Mouse (Mus musculus) liver, postnatal 0 days (tissue): ENCODE results near the gene Ovol2. TPM values are rescaled to one million over a fixed set of nuclear protein-coding genes. Genes with fewer than 3 reads are reported as not detected.
A peak's percentile ranks its signal among the peaks of the same experiment; 100 is the strongest.

Source experiments
- ATAC-seq: fragments of 200-750 bp; cut with Nextera tagmentation; 2 replicates; pipeline ENCODE4 v1.8.0; 2017; ENCODE audit warnings: mild to moderate bottlenecking, moderate library complexity
- DNase-seq: peaks from one replicate; pipeline ENCODE4 v3.0.0-alpha.2; 2016
- H3K27ac ChIP-seq: fragments of 300-500 bp; sonication (generic); 2 replicates; pipeline ENCODE4 v1.5.1; 2014; ENCODE audit warnings: antibody characterized with exemption, moderate library complexity, mild to moderate bottlenecking, low read depth
- H3K27me3 ChIP-seq: fragments of 300-500 bp; sonication (generic); 2 replicates; pipeline ENCODE4 v1.6.1; 2014; ENCODE audit warnings: low read length, control low read depth, mixed read lengths; ENCODE audit not compliant: insufficient read depth
- H3K36me3 ChIP-seq: fragments of 300-500 bp; sonication (generic); replicated peaks from 2 replicates; pipeline ENCODE4 v1.6.1; 2014; ENCODE audit warnings: mild to moderate bottlenecking, control low read depth, low read length, moderate library complexity, mixed read lengths; ENCODE audit not compliant: insufficient read depth
- H3K4me1 ChIP-seq: fragments of 300-500 bp; sonication (generic); 2 replicates; pipeline ENCODE4 v1.6.1; 2014; ENCODE audit warnings: antibody characterized with exemption, mild to moderate bottlenecking, control low read depth; ENCODE audit not compliant: insufficient read depth
- H3K4me2 ChIP-seq: fragments of 300-500 bp; sonication (generic); 2 replicates; pipeline ENCODE4 v1.6.1; 2014; ENCODE audit warnings: low read depth, mild to moderate bottlenecking, low read length, moderate library complexity, mixed read lengths
- H3K4me3 ChIP-seq: fragments of 300-500 bp; sonication (generic); 2 replicates; pipeline ENCODE4 v1.5.1; 2014; ENCODE audit warnings: low read depth, low read length
- H3K9ac ChIP-seq: fragments of 300-500 bp; sonication (generic); replicated peaks from 2 replicates; pipeline ENCODE4 v1.6.1; 2014; ENCODE audit warnings: mild to moderate bottlenecking, moderate library complexity
- H3K9me3 ChIP-seq: fragments of 300-500 bp; sonication (generic); 2 replicates; pipeline ENCODE4 v1.6.1; 2016; ENCODE audit warnings: mild to moderate bottlenecking, control low read depth, low read length, mixed read lengths
- CTCF ChIP-seq: sonication (generic); IDR thresholded peaks from 2 replicates; pipeline ENCODE4 v1.5.1; 2016; ENCODE audit warnings: antibody characterized with exemption, low read depth
- EP300 ChIP-seq: IDR thresholded peaks from 2 replicates; pipeline ENCODE4 v1.6.1; 2016; ENCODE audit warnings: antibody characterized with exemption, low read depth, mild to moderate bottlenecking
- WGBS: fragments of 180-500 bp; shearing (Covaris S2); extraction: QIAGEN DNeasy Blood & Tissue Kit; methylation state at CpG from one replicate; pipeline ENCODE4 v1.1.7; 2014; ENCODE audit not compliant: insufficient replicate concordance; 5-methylcytosine and 5-hydroxymethylcytosine counted together
- polyA plus RNA-seq: library from polyadenylated mRNA; unstranded; fragments of >200 nt; fragmentation: Nextera tagmentation; extraction: Ambion mirVana; gene quantifications from 2 replicates; pipeline ENCODE4 v1.2.1, GENCODE M21; 2015

Gene Ovol2
- polyA plus RNA-seq, 1 experiment from 2014 or later = 0.25 TPM

DNA sequence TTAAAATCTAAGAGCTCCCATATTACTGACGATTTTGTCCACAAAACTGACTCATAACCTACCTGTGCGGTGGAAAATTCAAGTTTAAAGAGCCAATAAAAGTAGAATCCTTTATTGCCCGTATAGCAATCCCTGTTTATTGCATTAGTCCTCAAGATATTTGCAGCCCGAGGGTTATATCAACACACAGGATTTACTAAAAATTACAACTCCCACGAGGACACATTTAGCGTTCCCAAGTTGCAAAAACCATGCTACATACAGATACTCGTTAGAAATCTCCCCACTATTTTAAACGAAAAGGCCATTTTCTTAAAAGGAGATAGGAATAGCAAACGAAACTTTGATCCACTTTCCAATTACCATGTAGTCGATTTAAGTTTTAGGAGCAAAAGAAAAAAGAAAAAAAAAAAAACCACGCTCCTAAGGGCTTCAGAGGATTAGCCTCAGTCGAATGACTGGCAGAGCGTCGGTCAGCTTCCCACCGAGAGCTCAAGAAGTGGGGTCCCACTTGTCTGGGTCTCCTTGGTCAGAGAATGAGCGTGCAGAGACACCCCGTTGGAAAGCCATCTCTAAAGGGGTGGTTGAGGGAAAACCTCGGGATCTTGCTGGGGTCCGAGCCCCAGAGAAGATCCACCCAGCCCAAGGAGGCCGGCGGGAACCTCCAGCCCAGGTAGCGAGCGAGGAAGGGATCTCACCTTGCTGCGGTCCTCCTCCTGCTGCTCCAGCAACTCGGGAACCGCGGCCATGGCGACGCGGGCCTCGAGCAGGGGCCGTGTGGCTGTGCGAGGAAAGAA is 62.1 kb downstream of the Ovol2 start:
- H3K27me3 ChIP-seq = no peaks in the 10 kb centered on the region
- H3K36me3 ChIP-seq = peaks cover 7% of the 10 kb centered on the region
- no peaks in the 10 kb centered on the region for H3K9me3 ChIP-seq
- WGBS = under 1% methylated on average over 33 of the region's 33 CpGs
- ATAC-seq (no peak), DNase-seq (no peak)
- peak overlapping the region; percentile 95 for H3K9ac ChIP-seq
- peaks cover 39% of the 10 kb centered on the region for H3K4me1 ChIP-seq
- peak overlapping the region; percentile 98 for H3K27ac ChIP-seq
- peak overlapping the region; percentile 89 for H3K4me3 ChIP-seq
- peak overlapping the region; percentile 89 for H3K4me2 ChIP-seq
- TF ChIP-seq EP300 = no peak
- no peak for TF ChIP-seq CTCF

DNA sequence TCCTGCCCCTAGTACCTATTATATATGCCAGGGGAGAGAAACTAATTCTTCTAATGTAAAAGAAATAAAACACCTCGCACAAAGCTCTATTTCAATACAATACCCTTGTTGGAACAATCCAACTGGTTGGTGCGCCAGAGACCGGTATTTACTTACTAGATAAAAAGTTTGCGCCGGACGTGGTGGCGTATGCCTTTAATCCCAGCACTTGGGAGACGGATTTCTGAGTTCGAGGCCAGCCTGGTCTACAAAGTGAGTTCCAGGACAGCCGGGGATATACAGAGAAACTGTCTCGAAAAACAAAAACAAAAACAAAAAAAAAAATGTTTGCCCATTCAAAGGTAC is 62.7 kb downstream of the Ovol2 start:
- peaks cover 13% of the 10 kb centered on the region for H3K36me3 ChIP-seq
- no peak for ATAC-seq
- H3K4me1 ChIP-seq = peaks cover 41% of the 10 kb centered on the region

DNA sequence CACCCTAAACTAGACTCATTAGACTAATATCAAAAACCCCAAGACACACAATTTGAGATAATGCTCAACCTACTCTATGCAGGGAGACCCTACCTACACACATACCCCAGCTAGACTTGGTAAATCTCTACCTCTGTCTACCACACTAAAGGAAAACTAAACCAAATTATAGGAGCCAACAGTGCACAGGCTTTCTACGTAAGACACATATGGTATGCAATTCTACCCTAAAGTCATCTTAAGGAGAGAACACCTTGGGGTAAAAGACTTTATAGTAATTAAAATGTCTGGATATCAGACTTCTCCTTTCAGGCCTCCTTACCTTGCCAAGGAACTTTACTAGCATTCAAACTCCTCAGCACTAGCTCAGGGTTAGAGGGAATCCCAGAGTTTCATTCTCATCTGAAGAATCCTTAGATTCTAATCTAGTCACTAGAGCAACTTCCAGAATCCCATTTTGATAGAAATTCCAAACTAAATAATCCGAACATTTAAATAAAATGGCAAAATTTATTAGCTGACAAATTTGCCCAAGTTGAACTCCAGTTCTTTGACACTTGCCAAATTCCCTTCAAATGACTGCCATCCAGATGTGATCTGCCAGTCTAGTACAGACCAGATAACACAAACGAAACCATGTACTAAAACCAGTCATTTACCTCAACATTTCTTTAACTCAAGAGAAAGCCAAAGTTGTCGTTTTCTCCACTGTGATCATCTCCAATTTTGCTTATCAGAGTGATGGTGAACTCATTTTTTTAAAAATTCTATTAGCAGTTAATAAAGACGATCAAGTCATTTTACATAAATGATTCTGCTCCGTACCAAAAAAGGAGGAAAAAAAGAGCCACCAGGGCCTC is 63.3 kb downstream of the Ovol2 start:
- WGBS = 4% methylated on average over 6 of the region's 6 CpGs

More for the DNA sequence above, 62.7 kb downstream of the Ovol2 start:
- H3K27me3 ChIP-seq = no peaks in the 10 kb centered on the region
- WGBS = under 1% methylated on average over 11 of the region's 11 CpGs
- H3K9ac ChIP-seq = peak overlapping the region; percentile 95
- peak overlapping the region; percentile 89 for H3K4me3 ChIP-seq
- H3K4me2 ChIP-seq = peak overlapping the region; percentile 89
- TF ChIP-seq CTCF (no peak), EP300 (no peak)
- no peaks in the 10 kb centered on the region for H3K9me3 ChIP-seq
- peak overlapping the region; percentile 98 for H3K27ac ChIP-seq
- DNase-seq = peak; percentile 42

DNA sequence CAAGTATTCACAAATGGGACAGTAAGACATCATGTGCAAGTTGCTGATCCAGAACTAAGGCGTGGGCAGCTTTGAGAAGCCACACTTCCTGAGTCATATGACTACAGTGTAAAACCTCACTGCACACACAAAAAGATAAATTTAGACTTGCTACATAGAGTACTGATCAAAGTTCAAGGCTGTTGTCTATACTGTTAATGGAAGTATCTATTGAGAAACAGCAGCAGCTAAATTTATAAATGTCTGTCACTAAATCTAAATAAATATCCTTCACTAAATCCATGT is 64.3 kb downstream of the Ovol2 start:
- 0% methylated on average over 1 of the region's 1 CpGs for WGBS
- Histone ChIP-seq H3K4me1 (peaks cover 55% of the 10 kb centered on the region), H3K9me3 (no peaks in the 10 kb centered on the region), H3K36me3 (peaks cover 18% of the 10 kb centered on the region), H3K4me2 (peak overlapping the region; percentile 89), H3K27me3 (no peaks in the 10 kb centered on the region), H3K27ac (peak overlapping the region; percentile 98; the same call in 1 of the 2 replicates), H3K9ac (peak overlapping the region; percentile 95), H3K4me3 (peak overlapping the region; percentile 89)
- no peak for DNase-seq
- TF ChIP-seq EP300 = no peak
- no peak for TF ChIP-seq CTCF
- ATAC-seq = no peak

More for the DNA sequence above, 63.3 kb downstream of the Ovol2 start:
- H3K4me3 ChIP-seq = peak overlapping the region; percentile 89
- ATAC-seq (no peak), DNase-seq (no peak)
- H3K9me3 ChIP-seq = no peaks in the 10 kb centered on the region
- H3K36me3 ChIP-seq = peaks cover 17% of the 10 kb centered on the region
- H3K27ac ChIP-seq = peak overlapping the region; percentile 98
- peaks cover 47% of the 10 kb centered on the region for H3K4me1 ChIP-seq
- peak overlapping the region; percentile 89 for H3K4me2 ChIP-seq
- TF ChIP-seq EP300 (no peak), CTCF (no peak)
- H3K9ac ChIP-seq = peak overlapping the region; percentile 95
- no peaks in the 10 kb centered on the region for H3K27me3 ChIP-seq

DNA sequence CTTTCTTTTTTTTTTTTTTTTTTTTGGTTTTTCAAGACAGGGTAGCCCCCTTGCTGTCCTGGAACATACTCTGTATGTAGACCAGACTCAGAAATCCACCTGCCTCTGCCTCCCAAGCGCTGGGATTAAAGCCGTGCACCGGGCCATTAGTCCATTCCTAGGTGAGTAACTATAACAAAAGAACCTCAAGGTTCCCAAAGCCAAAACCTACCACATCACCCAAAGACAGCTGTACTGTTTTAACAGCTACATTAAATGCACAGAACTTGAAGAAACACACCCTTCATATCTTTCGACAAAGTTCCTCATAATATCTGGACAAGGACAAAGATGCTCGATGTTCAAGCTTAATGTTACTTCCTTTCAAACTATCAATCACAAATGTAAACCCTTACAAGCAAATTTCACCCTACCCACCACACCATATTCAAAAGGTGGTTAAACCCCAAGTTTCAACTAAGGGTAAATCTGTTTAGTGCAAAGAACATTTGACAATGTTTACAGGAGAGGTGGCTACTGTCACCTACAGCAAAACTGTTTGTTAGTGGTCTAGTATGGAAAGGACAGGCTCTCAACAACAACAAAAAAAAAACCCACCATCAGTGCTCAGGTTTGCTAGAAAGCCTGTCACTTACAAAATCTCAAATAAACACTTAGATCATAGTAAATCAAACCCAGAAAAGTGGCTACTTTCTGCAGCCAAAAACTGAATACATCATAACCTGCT is 64.8 kb downstream of the Ovol2 start:
- peak overlapping the region; percentile 89 for H3K4me3 ChIP-seq
- H3K4me1 ChIP-seq = peaks cover 58% of the 10 kb centered on the region
- peak overlapping the region; percentile 89 for H3K4me2 ChIP-seq
- TF ChIP-seq EP300 (no peak), CTCF (no peak)
- peak overlapping the region; percentile 58 for H3K27ac ChIP-seq
- DNase-seq (no peak), ATAC-seq (no peak)
- H3K36me3 ChIP-seq = peaks cover 18% of the 10 kb centered on the region
- no peaks in the 10 kb centered on the region for H3K9me3 ChIP-seq
- H3K9ac ChIP-seq = peak overlapping the region; percentile 95
- no peaks in the 10 kb centered on the region for H3K27me3 ChIP-seq
- WGBS = 26% methylated on average over 5 of the region's 5 CpGs
